Mouse (Mus musculus) gastrocnemius, postnatal 25 days (tissue): ENCODE data around the gene Hs3st4. TPM values are rescaled to one million over a fixed set of nuclear protein-coding genes. Genes with fewer than 3 reads are reported as not detected.
A peak's percentile ranks its signal among the peaks of the same experiment; 100 is the strongest.

ENCODE experiments used
- DNase-seq: peaks from one replicate; pipeline ENCODE4 v3.0.0; 2022
- total RNA-seq, 2 experiments: library from RNA; stranded (reverse); gene quantifications; 1 replicate in 1 of 2; 2 replicates in 1 of 2; pipeline ENCODE4 v1.2.3; 2021

Gene Hs3st4
- total RNA-seq, 2 experiments from 2014 or later = not detected

GRCm38 (mm10) chr7:124141229-124141628 is 158.6 kb downstream of the Hs3st4 start:
- no peak for DNase-seq

GRCm38 (mm10) chr7:124150901-124151300 is 168.2 kb downstream of the Hs3st4 start:
- no peak for DNase-seq

GRCm38 (mm10) chr7:124163301-124163700 is 180.6 kb downstream of the Hs3st4 start:
- no peak for DNase-seq

GRCm38 (mm10) chr7:124166229-124166628 is 183.6 kb downstream of the Hs3st4 start:
- DNase-seq = no peak

GRCm38 (mm10) chr7:124168796-124169195 is 186.1 kb downstream of the Hs3st4 start:
- no peak for DNase-seq

- no peak for DNase-seq
Measured at GRCm38 (mm10) chr7:124170001-124170400, 187.3 kb downstream of the Hs3st4 start.

- no peak for DNase-seq
Measured at GRCm38 (mm10) chr7:124171992-124172391, 189.3 kb downstream of the Hs3st4 start.

- no peak for DNase-seq
Measured at GRCm38 (mm10) chr7:124180926-124181325, 198.3 kb downstream of the Hs3st4 start.

GRCm38 (mm10) chr7:124184693-124185092 is 202.0 kb downstream of the Hs3st4 start:
- DNase-seq = no peak

GRCm38 (mm10) chr7:124198811-124199570 is 216.3 kb downstream of the Hs3st4 start:
- DNase-seq = no peak

- no peak for DNase-seq
Measured at GRCm38 (mm10) chr7:124216921-124217320, 234.3 kb downstream of the Hs3st4 start.

- no peak for DNase-seq
Measured at GRCm38 (mm10) chr7:124220556-124220955, 237.9 kb downstream of the Hs3st4 start.

GRCm38 (mm10) chr7:124237896-124238670 is 255.4 kb downstream of the Hs3st4 start:
- no peak for DNase-seq

- DNase-seq = no peak
Measured at GRCm38 (mm10) chr7:124239903-124240647, 257.4 kb downstream of the Hs3st4 start.

- no peak for DNase-seq
Measured at GRCm38 (mm10) chr7:124249838-124250237, 267.2 kb downstream of the Hs3st4 start.

- DNase-seq = no peak
Measured at GRCm38 (mm10) chr7:124250566-124250965, 267.9 kb downstream of the Hs3st4 start.

- DNase-seq = no peak
Measured at GRCm38 (mm10) chr7:124258419-124258818, 275.8 kb downstream of the Hs3st4 start.

- no peak for DNase-seq
Measured at GRCm38 (mm10) chr7:124270734-124271133, 288.1 kb downstream of the Hs3st4 start.

GRCm38 (mm10) chr7:124289873-124290272 is 307.2 kb downstream of the Hs3st4 start:
- no peak for DNase-seq

GRCm38 (mm10) chr7:124319451-124319850 is 336.8 kb downstream of the Hs3st4 start:
- DNase-seq = peak; percentile 19

GRCm38 (mm10) chr7:124335635-124336034 is 353.0 kb downstream of the Hs3st4 start:
- no peak for DNase-seq

- no peak for DNase-seq
Measured at GRCm38 (mm10) chr7:124341510-124341909, 358.8 kb downstream of the Hs3st4 start.
